Mouse (Mus musculus) spleen, adult 2 months (tissue): ENCODE results near the gene Mroh8. TPM values are rescaled to one million over a fixed set of nuclear protein-coding genes. Genes with fewer than 3 reads are reported as not detected.

Experiments
- DNase-seq, 2 experiments: peaks; one replicate each; pipeline versions ENCODE4 v3.0.0 to v3.0.0-alpha.2; 2012 to 2021; ENCODE audit warnings: low spot score in 2 of 2, low read depth in 1 of 2
- H3K27ac ChIP-seq: fragments of 200-500 bp; 2 replicates; pipeline ENCODE4 v1.5.1; 2012; ENCODE audit warnings: low read length, inconsistent platforms; ENCODE audit not compliant: insufficient read depth
- H3K27me3 ChIP-seq: fragments of 200-500 bp; 2 replicates; pipeline ENCODE4 v1.6.1; 2012; ENCODE audit warnings: mild to moderate bottlenecking, moderate library complexity, low read length, inconsistent platforms; ENCODE audit not compliant: control insufficient read depth, insufficient read depth
- H3K36me3 ChIP-seq: fragments of 200-500 bp; 2 replicates; pipeline ENCODE4 v1.6.1; 2012; ENCODE audit warnings: mild to moderate bottlenecking, low read length, inconsistent platforms; ENCODE audit not compliant: control insufficient read depth, insufficient read depth
- H3K4me1 ChIP-seq: fragments of 200-500 bp; 2 replicates; pipeline ENCODE4 v1.6.1; 2011; ENCODE audit warnings: inconsistent platforms; ENCODE audit not compliant: control insufficient read depth, insufficient read depth, insufficient read length
- H3K4me3 ChIP-seq: fragments of 200-500 bp; 2 replicates; pipeline ENCODE4 v1.5.1; 2011; ENCODE audit warnings: mild to moderate bottlenecking, inconsistent platforms; ENCODE audit not compliant: insufficient read depth, insufficient read length; ENCODE audit errors: extremely low read depth
- CTCF ChIP-seq: fragments of 200-500 bp; IDR thresholded peaks from 2 replicates; pipeline ENCODE4 v1.5.1; 2011; ENCODE audit warnings: mild to moderate bottlenecking, inconsistent platforms; ENCODE audit not compliant: insufficient read depth, insufficient read length, insufficient replicate concordance; ENCODE audit errors: extremely low read depth
- POLR2A ChIP-seq: fragments of 200-500 bp; IDR thresholded peaks from 2 replicates; pipeline ENCODE4 v1.6.1; 2011; ENCODE audit warnings: low read depth, low read length, inconsistent platforms
- WGBS: fragments of 180-500 bp; shearing (Covaris S2); methylation state at CpG from one replicate; pipeline ENCODE4 v1.1.7; 2018; 5-methylcytosine and 5-hydroxymethylcytosine counted together
- polyA plus RNA-seq: library from polyadenylated mRNA; depleted of rRNA; stranded (reverse); fragments of >200 nt; gene quantifications from 2 replicates; pipeline ENCODE4 v1.2.3, GENCODE M21; 2012; rRNA removed

Mroh8 gene
- polyA plus RNA-seq, 1 experiment, result 0.18 TPM

DNA sequence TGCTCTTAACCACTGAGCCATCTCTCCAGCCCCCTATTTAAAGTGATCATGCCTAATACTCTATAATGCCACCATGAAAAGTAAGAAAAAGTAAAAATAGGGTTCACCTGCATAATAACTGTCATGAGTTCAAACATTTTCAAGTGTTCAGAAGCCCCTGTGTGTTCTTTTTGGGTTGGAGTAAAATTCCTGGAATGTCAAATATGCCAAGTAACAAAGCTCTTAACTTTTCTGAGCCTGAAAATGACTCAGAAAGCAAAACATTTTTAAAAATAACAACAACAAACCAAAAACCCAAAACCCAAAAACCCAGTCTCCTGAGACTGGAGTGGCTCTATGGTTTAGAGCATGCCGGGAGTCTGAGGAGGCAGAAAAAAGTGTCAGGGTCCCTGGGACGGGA, 115.2 kb downstream of the Mroh8 start:
- no peaks in the 10 kb centered on the region for H3K27me3 ChIP-seq
- no peak for DNase-seq
- 98% methylated on average over 2 of the region's 2 CpGs for WGBS
- TF ChIP-seq CTCF, result no peak
- TF ChIP-seq POLR2A, result no peak
- peaks cover 26% of the 10 kb centered on the region for H3K36me3 ChIP-seq
- H3K4me1 ChIP-seq, result no peaks in the 10 kb centered on the region
- H3K27ac ChIP-seq, result no peak overlapping the region
- no peak overlapping the region for H3K4me3 ChIP-seq

Other genes starting within 250 kb of the Mroh8 start
- gene Soga1, start 200.3 kb downstream of the Mroh8 start, polyA plus RNA-seq, result 5.3 and 5.4 TPM in 2 replicates
- not detected in 2 replicates for gene Tldc2, start 192.5 kb downstream of the Mroh8 start, polyA plus RNA-seq
- 120 and 145 TPM in 2 replicates for gene Samhd1, start 144.3 kb downstream of the Mroh8 start, polyA plus RNA-seq
- 5.0 and 6.7 TPM in 2 replicates for gene Rbl1, start 75.0 kb downstream of the Mroh8 start, polyA plus RNA-seq
- 95.1 and 103 TPM in 2 replicates for gene Rpn2, start 532 bp downstream of the Mroh8 start, polyA plus RNA-seq
- not detected in 2 replicates for gene Ghrh, start 68.0 kb upstream of the Mroh8 start, polyA plus RNA-seq
- 49.6 and 54.8 TPM in 2 replicates for gene Manbal, start 88.0 kb upstream of the Mroh8 start, polyA plus RNA-seq
- 14.6 and 14.9 TPM in 2 replicates for gene Src, start 138.9 kb upstream of the Mroh8 start, polyA plus RNA-seq